Mouse (Mus musculus) forebrain, embryonic 14.5 days (tissue): ENCODE results near the gene Cdx2. TPM values are rescaled to one million over a fixed set of nuclear protein-coding genes. Genes with fewer than 3 reads are reported as not detected.
A peak's percentile ranks its signal among the peaks of the same experiment; 100 is the strongest.

ENCODE experiments used
- ATAC-seq: fragments of 200-750 bp; cut with Nextera tagmentation; 2 replicates; pipeline ENCODE4 v1.8.0; 2017; ENCODE audit warnings: mild to moderate bottlenecking, moderate library complexity
- DNase-seq: peaks from one replicate; pipeline ENCODE4 v3.0.0-alpha.2; 2015; ENCODE audit warnings: low spot score
- H3K27ac ChIP-seq: fragments of 300-500 bp; sonication (generic); 2 replicates; pipeline ENCODE4 v1.5.1; 2014; ENCODE audit warnings: low read depth, mild to moderate bottlenecking, control low read depth, low read length, moderate library complexity
- H3K27me3 ChIP-seq: fragments of 300-500 bp; sonication (generic); replicated peaks from 2 replicates; pipeline ENCODE4 v1.6.1; 2014; ENCODE audit warnings: low read length, control low read depth, mixed read lengths; ENCODE audit not compliant: control insufficient read depth, insufficient read depth
- H3K36me3 ChIP-seq: fragments of 300-500 bp; sonication (generic); 2 replicates; pipeline ENCODE4 v1.6.1; 2014; ENCODE audit warnings: low read length, control low read depth; ENCODE audit not compliant: control insufficient read depth, insufficient read depth
- H3K4me1 ChIP-seq: fragments of 300-500 bp; sonication (generic); 2 replicates; pipeline ENCODE4 v1.6.1; 2014; ENCODE audit warnings: antibody characterized with exemption, low read length, control low read depth; ENCODE audit not compliant: control insufficient read depth, insufficient read depth
- H3K4me2 ChIP-seq: fragments of 300-500 bp; sonication (generic); 2 replicates; pipeline ENCODE4 v1.6.1; 2014; ENCODE audit warnings: mild to moderate bottlenecking, control low read depth, low read length
- H3K4me3 ChIP-seq: fragments of 300-500 bp; sonication (generic); 2 replicates; pipeline ENCODE4 v1.5.1; 2014; ENCODE audit warnings: low read depth, low read length, control low read depth
- H3K9ac ChIP-seq: fragments of 300-500 bp; sonication (generic); 2 replicates; pipeline ENCODE4 v1.6.1; 2014; ENCODE audit warnings: mild to moderate bottlenecking, low read length, control low read depth, moderate library complexity
- H3K9me3 ChIP-seq: fragments of 300-500 bp; sonication (generic); replicated peaks from 2 replicates; pipeline ENCODE4 v1.6.1; 2016; ENCODE audit warnings: low read length, control low read depth, mixed read lengths; ENCODE audit not compliant: control insufficient read depth
- WGBS: fragments of 180-500 bp; shearing (Covaris S2); extraction: QIAGEN DNeasy Blood & Tissue Kit; methylation state at CpG from one replicate; pipeline ENCODE4 v1.1.7; 2014; 5-methylcytosine and 5-hydroxymethylcytosine counted together
- polyA plus RNA-seq: library from polyadenylated mRNA; unstranded; fragments of >200 nt; fragmentation: Nextera tagmentation; extraction: Ambion mirVana; gene quantifications from 2 replicates; pipeline ENCODE4 v1.2.1, GENCODE M21; 2014

The Cdx2 gene
- polyA plus RNA-seq, 1 experiment from 2014 or later, result not detected

DNA sequence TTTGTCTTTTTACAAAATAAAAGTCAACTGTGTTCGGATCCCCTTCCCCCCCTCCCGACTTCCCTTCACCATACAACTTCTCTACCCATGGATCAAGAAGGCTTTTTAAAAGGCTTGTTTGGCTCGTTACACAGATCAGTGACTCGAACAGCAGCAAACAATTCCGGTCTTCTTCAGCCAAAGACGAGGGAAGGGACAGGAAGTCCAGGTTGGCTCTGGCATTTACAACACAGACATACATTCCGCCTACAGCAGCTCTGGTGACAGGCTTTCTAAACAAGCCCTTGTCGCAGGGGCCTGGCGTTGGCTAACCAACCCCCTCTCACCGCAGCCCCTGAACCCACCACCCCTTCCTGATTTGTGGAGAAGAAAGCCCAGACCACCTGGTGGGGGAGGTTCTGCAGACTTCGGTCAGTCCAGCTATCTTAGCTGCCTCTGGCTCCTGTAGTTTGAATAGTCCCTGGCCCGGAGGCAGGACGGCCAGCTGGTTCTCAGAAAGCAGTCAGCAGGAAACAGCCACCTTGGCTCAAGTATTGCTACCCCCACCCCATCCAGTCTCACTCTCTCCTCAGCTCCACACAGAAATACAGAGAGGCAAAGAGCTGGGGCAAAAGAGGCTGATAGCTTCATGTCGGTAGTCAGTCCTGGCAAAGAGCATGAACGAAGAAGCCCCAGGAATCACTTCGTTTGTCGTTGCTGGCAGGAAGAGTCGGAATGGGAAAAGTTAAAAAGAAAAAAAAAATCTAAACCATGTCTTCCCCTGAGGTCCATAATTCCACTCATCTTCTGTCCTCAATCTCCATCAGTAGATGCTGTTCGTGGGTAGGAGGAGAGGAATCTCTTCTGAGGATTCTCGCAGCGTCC is 5.9 kb downstream of the Cdx2 start:
- H3K4me1 ChIP-seq, result no peaks in the 10 kb centered on the region
- under 1% methylated on average over 21 of the region's 21 CpGs for WGBS
- no peak overlapping the region for H3K4me2 ChIP-seq
- no peak overlapping the region for H3K4me3 ChIP-seq
- H3K27me3 ChIP-seq, result peaks cover 96% of the 10 kb centered on the region
- DNase-seq, result no peak
- no peak for ATAC-seq
- H3K27ac ChIP-seq, result no peak overlapping the region
- no peaks in the 10 kb centered on the region for H3K36me3 ChIP-seq
- no peak overlapping the region for H3K9ac ChIP-seq
- H3K9me3 ChIP-seq, result no peaks in the 10 kb centered on the region

DNA sequence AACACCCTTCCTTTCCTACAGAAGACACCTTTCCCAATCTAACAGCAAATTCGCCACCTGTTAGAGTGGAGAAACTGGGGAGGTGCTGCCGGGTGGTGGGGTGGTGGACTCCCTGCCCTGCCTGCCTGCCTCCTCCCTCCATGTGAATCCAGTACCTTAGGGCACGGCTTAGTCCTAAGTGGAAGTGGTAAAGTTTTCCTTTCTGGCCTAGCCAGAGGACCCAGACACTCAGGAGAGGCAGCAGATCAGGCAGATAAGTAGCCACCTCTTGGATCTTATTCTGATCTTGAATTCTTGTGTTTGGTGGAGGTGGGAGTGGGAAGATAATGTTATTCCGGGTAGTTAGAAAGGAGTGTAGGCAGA is 7.1 kb downstream of the Cdx2 start:
- H3K4me3 ChIP-seq, result no peak overlapping the region
- no peak overlapping the region for H3K27ac ChIP-seq
- no peak overlapping the region for H3K9ac ChIP-seq
- H3K9me3 ChIP-seq, result no peaks in the 10 kb centered on the region
- H3K4me1 ChIP-seq, result no peaks in the 10 kb centered on the region
- ATAC-seq, result no peak
- WGBS, result 1% methylated on average over 4 of the region's 4 CpGs
- H3K4me2 ChIP-seq, result no peak overlapping the region
- H3K36me3 ChIP-seq, result no peaks in the 10 kb centered on the region
- H3K27me3 ChIP-seq, result peaks cover 94% of the 10 kb centered on the region
- no peak for DNase-seq

DNA sequence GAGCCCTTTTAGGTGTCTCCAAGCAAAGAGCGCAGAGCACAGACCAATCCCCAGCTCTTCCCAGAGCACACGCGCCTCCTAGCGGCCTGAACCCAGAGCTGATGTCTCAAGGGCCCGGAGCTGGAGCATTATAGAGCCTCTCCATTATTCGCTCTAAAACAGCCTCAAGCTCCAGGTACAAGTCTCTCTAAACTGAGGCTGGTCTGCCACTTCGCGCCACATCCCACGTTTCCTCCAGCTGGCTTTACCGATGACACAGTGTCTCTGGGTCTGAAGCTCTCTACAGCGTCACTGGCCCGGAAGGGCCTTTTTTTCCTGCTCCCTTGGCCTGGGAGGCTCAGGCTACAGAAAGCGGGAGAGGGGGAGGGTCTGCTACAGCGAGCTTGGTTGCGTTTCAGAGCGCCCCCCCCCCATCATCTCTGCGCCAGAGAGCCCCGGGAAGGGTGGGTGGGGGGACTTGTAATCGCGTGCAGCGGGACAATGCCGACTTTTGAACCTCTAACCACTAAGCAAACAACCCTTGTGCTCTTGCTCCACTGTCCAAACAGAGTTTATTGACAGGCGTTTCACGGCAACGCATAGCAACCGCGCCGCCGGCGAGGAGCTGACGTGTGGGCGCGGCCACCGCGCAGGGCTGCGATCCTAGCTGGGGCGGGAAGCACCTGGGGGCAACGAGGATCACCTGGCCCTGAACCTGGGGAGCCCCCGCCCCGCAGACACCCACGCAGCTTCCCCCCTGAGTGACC is 7.6 kb downstream of the Cdx2 start:
- peak; percentile 75 for DNase-seq
- H3K27me3 ChIP-seq, result peaks cover 94% of the 10 kb centered on the region
- no peaks in the 10 kb centered on the region for H3K9me3 ChIP-seq
- H3K27ac ChIP-seq, result no peak overlapping the region
- no peaks in the 10 kb centered on the region for H3K36me3 ChIP-seq
- ATAC-seq, result peak; percentile 58; the same call in 1 of the 2 replicates
- H3K9ac ChIP-seq, result no peak overlapping the region
- no peak overlapping the region for H3K4me2 ChIP-seq
- H3K4me1 ChIP-seq, result no peaks in the 10 kb centered on the region
- no peak overlapping the region for H3K4me3 ChIP-seq
- WGBS, result under 1% methylated on average over 40 of the region's 41 CpGs

DNA sequence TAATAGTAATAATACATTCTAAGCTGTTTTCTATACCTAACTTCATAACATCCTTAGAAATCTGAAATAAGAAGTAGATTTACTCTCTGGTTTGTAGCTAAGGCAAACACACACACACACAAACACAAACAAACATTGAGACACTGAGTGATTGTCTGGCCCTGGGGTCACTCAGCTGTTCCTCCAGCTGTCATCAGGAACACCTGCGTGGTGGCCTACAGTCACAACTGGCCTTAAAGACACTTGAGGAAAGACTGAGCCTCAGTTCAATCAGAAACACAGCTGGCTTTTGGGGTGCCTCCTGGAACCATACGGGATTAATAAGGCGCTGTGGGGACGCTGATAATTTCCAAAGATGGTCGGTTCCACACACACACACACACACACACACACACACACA is 9.8 kb downstream of the Cdx2 start:
- no peak for DNase-seq
- Histone ChIP-seq H3K36me3 (no peaks in the 10 kb centered on the region), H3K4me2 (no peak overlapping the region), H3K27ac (no peak overlapping the region), H3K9ac (no peak overlapping the region), H3K9me3 (no peaks in the 10 kb centered on the region), H3K4me3 (no peak overlapping the region), H3K27me3 (peaks cover 94% of the 10 kb centered on the region), H3K4me1 (no peaks in the 10 kb centered on the region)
- no peak for ATAC-seq
- 62% methylated on average over 5 of the region's 5 CpGs for WGBS

DNA sequence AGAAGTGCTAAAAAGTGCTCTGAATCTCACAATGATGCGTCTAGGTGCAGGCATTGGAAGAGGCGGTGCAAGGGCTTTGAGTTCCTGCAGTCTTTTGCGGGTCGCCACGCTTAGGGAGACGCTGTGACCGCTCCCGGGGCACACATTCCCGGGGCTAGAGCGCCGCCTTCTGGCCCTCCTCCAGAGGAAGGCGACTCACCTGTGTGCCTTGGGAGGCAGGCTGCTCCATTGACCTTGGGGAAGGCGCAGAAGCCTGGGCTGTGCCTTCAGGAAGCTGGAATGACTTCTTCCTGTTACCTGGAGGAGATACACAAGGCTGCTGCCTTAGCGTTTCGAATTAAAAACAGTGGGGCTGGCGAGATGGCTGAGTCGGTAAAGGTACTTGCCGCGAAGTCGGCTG is 12.9 kb downstream of the Cdx2 start:
- Histone ChIP-seq H3K4me1 (no peaks in the 10 kb centered on the region), H3K9ac (no peak overlapping the region), H3K27me3 (peaks cover 64% of the 10 kb centered on the region), H3K9me3 (no peaks in the 10 kb centered on the region), H3K4me3 (no peak overlapping the region), H3K27ac (no peak overlapping the region), H3K4me2 (no peak overlapping the region), H3K36me3 (no peaks in the 10 kb centered on the region)
- ATAC-seq, result no peak
- DNase-seq, result no peak
- 13% methylated on average over 20 of the region's 20 CpGs for WGBS

DNA sequence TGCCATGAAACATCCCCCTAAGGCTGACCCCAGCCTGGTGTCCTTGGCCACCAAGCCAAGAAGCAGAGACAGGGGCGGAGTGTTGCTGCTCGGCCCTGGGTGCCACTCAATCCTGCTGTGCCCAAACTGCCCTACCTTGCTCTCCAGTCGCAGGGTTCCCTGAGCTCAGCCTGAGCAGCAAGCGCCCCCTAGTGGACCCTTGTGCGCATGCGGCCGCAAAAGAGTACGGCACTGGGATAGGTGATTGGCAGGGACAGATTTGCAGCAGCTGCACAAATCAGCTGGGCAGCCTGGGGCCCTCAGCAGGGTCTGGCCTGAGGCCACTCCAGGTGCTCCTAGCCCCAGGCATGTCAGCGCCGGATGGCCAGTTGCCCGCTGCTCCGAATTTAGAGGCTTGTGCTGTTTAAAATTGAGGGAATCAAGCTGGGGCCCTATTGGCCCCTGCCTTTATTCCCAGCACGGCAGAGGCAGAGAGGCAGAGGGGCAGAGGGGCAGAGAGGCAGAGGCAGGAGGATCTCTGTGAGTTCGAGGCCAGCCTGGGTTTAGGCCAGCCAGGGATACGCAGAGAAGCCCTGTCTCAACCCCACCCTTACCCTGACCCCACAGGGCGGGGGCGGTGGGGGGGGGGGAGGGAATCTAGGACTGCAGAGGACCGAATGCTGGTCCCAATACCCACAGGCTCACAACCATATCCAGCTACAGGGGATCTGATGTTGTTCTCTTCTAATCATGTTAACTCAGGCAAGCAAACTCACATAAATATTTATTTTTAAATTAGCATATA is 13.8 kb downstream of the Cdx2 start:
- DNase-seq (peak; percentile 79), ATAC-seq (peak; percentile 77)
- WGBS, result 21% methylated on average over 18 of the region's 18 CpGs

DNA sequence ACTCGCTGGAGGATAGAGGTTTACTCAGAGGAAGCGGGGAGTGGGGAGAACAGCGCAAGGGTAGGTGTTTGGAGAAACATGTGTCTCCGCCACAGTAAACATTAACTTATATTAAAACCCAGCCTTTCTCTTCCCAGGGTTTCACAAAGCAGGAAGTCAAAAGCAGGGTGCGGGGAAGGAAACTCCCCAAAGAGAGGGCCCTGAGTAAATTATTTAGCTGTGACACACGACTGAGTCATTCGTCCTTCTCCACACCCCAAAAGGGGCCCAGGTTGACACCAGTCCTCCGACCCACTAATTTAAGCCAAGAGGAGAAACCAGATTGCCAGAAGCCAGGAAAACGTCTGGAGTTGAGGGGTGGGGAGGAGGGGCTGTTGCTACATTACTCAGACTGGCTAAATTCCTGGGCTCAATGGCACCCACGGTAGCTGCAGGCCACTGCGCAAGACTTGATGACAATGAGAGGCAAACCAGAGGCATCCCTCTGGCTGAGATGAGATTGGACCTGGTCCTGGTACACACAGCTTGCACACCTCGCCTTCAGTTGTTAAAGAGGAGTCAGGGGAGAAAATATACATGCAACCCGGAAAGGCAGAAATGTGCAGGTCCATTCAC is 14.5 kb downstream of the Cdx2 start:
- H3K4me2 ChIP-seq, result no peak overlapping the region
- WGBS, result 53% methylated on average over 13 of the region's 13 CpGs
- DNase-seq, result no peak
- H3K4me1 ChIP-seq, result no peaks in the 10 kb centered on the region
- H3K27ac ChIP-seq, result no peak overlapping the region
- H3K4me3 ChIP-seq, result no peak overlapping the region
- no peaks in the 10 kb centered on the region for H3K9me3 ChIP-seq
- no peak overlapping the region for H3K9ac ChIP-seq
- peaks cover 49% of the 10 kb centered on the region for H3K27me3 ChIP-seq
- ATAC-seq, result peak; percentile 10; the same call in 1 of the 2 replicates
- H3K36me3 ChIP-seq, result no peaks in the 10 kb centered on the region

More for the DNA sequence above, 13.8 kb downstream of the Cdx2 start:
- Histone ChIP-seq H3K4me1 (no peaks in the 10 kb centered on the region), H3K27me3 (peaks cover 57% of the 10 kb centered on the region), H3K4me3 (no peak overlapping the region), H3K4me2 (no peak overlapping the region), H3K9ac (no peak overlapping the region), H3K9me3 (no peaks in the 10 kb centered on the region), H3K27ac (no peak overlapping the region), H3K36me3 (no peaks in the 10 kb centered on the region)

DNA sequence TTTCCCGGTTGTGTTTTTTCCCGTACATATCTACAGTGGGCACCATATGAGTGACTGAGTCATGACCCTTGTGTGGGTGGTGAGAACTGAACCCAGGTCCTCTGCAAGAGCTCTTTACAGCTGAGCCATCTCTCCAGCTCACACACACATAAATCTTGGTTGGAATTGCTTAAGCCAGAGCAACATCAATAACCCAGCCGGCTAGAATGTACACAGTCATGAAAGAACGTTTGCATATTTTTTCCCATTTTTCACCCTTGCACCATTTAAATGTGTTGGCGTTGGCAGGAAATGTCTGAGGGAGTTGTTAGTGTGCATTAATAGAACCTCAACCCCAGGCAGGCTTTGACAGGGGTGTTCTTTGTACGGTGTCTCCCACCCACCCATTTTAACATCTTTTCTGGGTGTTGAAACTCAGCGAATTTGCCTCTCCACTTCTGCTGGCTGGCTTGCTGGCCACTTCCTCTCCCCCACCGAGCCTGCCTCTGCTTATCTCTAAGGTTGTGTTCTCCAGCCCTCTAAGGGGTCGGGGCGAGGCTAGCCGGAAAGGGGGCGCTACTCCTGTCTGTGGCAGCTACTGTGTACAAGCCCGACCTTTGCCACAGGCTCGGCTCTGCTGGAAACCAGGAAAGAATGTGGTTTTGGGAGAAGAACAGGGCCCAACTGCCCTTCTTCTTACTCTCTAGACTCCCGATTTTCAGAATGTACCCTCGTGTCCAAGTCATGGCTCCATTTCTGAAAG is 15.1 kb downstream of the Cdx2 start:
- Histone ChIP-seq H3K9ac (no peak overlapping the region), H3K36me3 (no peaks in the 10 kb centered on the region), H3K9me3 (no peaks in the 10 kb centered on the region), H3K4me2 (no peak overlapping the region), H3K4me3 (no peak overlapping the region), H3K27ac (no peak overlapping the region), H3K4me1 (no peaks in the 10 kb centered on the region), H3K27me3 (peaks cover 43% of the 10 kb centered on the region)
- no peak for DNase-seq
- 40% methylated on average over 16 of the region's 16 CpGs for WGBS
- no peak for ATAC-seq
